Mouse (Mus musculus): ENCODE measurements around the gene Mpg. TPM values are rescaled to one million over a fixed set of nuclear protein-coding genes. Genes with fewer than 3 reads are reported as not detected.

Mpg gene
- polyA plus RNA-seq, 2 experiments: 27.1 to 40.1 TPM

GRCm38 (mm10) chr11:32268952-32269351 lies 42.6 kb downstream of the Mpg start:
- 0 out of 2 replicates have a peak, but pooled peaks cover 4% of the 10 kb centered on the region for H3K4me1 ChIP-seq (ENCODE audit: control insufficient read depth, insufficient read depth, low read length)
- H3K9me3 ChIP-seq (ENCODE audit: control insufficient read depth, low read length): no peaks in the 10 kb centered on the region
- WGBS: 86% methylated on average over 5 of the region's 5 CpGs
- no peaks in the 10 kb centered on the region for H3K27me3 ChIP-seq (ENCODE audit: control insufficient read depth, insufficient read depth, low read length)
- H3K36me3 ChIP-seq (ENCODE audit: control insufficient read depth, insufficient read depth, low read length): no peaks in the 10 kb centered on the region
- ATAC-seq (ENCODE audit: low FRiP score, low read depth): no peak
- no peak overlapping the region for H3K9ac ChIP-seq (ENCODE audit: low read depth, low read length, severe bottlenecking)
- no peak overlapping the region for H3K27ac ChIP-seq (replicated peaks; ENCODE audit: low read depth, low read length)
- H3K4me2 ChIP-seq (replicated peaks; ENCODE audit: low read depth, low read length, severe bottlenecking): no peak overlapping the region
- no peak overlapping the region for H3K4me3 ChIP-seq (replicated peaks; ENCODE audit: low read length)
- TF ChIP-seq POLR2A (IDR thresholded peaks at IDR 0.05; ENCODE audit: borderline replicate concordance, extremely low read depth, insufficient read depth, insufficient read length): no peak
- no peak for DNase-seq (ENCODE audit: low spot score)

GRCm38 (mm10) chr11:32271178-32271577 lies 44.9 kb downstream of the Mpg start:
- 39% methylated on average over 4 of the region's 4 CpGs for WGBS
- H3K9ac ChIP-seq (ENCODE audit: low read depth, low read length, severe bottlenecking): no peak overlapping the region
- ATAC-seq (ENCODE audit: low FRiP score, low read depth): no peak

GRCm38 (mm10) chr11:32276347-32276746 lies 50.0 kb downstream of the Mpg start, which contains the start of gene Hba-x:
TSS of gene Hba-x (plus strand) at chr11:32276400.
- Histone ChIP-seq H3K27me3 (ENCODE audit: control insufficient read depth, insufficient read depth, low read length) (no peaks in the 10 kb centered on the region; the same call in 1 of the 2 replicates), H3K27ac (replicated peaks; ENCODE audit: low read depth, low read length) (no peak within 1 kb of the TSS), H3K4me3 (replicated peaks; ENCODE audit: low read length) (no peak within 1 kb of the TSS), H3K9me3 (ENCODE audit: control insufficient read depth, low read length) (no peaks in the 10 kb centered on the region), H3K4me1 (ENCODE audit: control insufficient read depth, insufficient read depth, low read length) (no peaks in the 10 kb centered on the region), H3K4me2 (replicated peaks; ENCODE audit: low read depth, low read length, severe bottlenecking) (no peak within 1 kb of the TSS), H3K36me3 (ENCODE audit: control insufficient read depth, insufficient read depth, low read length) (no peaks in the 10 kb centered on the region), H3K9ac (ENCODE audit: low read depth, low read length, severe bottlenecking) (no peak within 1 kb of the TSS)
- TF ChIP-seq POLR2A (IDR thresholded peaks at IDR 0.05; ENCODE audit: borderline replicate concordance, extremely low read depth, insufficient read depth, insufficient read length): no peak
- 70% methylated on average over 3 of the region's 3 CpGs for WGBS
- ATAC-seq (ENCODE audit: low FRiP score, low read depth) (no peak), DNase-seq (ENCODE audit: low spot score) (no peak)

More at GRCm38 (mm10) chr11:32271178-32271577, 44.9 kb downstream of the Mpg start:
- DNase-seq (ENCODE audit: low spot score): no peak
- no peaks in the 10 kb centered on the region for H3K9me3 ChIP-seq (ENCODE audit: control insufficient read depth, low read length)
- no peak overlapping the region for H3K4me3 ChIP-seq (replicated peaks; ENCODE audit: low read length)
- no peak overlapping the region for H3K4me2 ChIP-seq (replicated peaks; ENCODE audit: low read depth, low read length, severe bottlenecking)
- H3K27me3 ChIP-seq (ENCODE audit: control insufficient read depth, insufficient read depth, low read length): no peaks in the 10 kb centered on the region
- H3K4me1 ChIP-seq (ENCODE audit: control insufficient read depth, insufficient read depth, low read length): 0 out of 2 replicates have a peak, but pooled peaks cover 4% of the 10 kb centered on the region
- no peaks in the 10 kb centered on the region for H3K36me3 ChIP-seq (ENCODE audit: control insufficient read depth, insufficient read depth, low read length)
- TF ChIP-seq POLR2A (IDR thresholded peaks at IDR 0.05; ENCODE audit: borderline replicate concordance, extremely low read depth, insufficient read depth, insufficient read length): no peak
- H3K27ac ChIP-seq (replicated peaks; ENCODE audit: low read depth, low read length): no peak overlapping the region

- H3K36me3 ChIP-seq (ENCODE audit: control insufficient read depth, insufficient read depth, low read length): no peaks in the 10 kb centered on the region
- no peak overlapping the region for H3K4me2 ChIP-seq (replicated peaks; ENCODE audit: low read depth, low read length, severe bottlenecking)
- 64% methylated on average over 21 of the region's 21 CpGs for WGBS
- no peaks in the 10 kb centered on the region; the same call in 1 of the 2 replicates for H3K27me3 ChIP-seq (ENCODE audit: control insufficient read depth, insufficient read depth, low read length)
- no peaks in the 10 kb centered on the region for H3K4me1 ChIP-seq (ENCODE audit: control insufficient read depth, insufficient read depth, low read length)
- no peaks in the 10 kb centered on the region for H3K9me3 ChIP-seq (ENCODE audit: control insufficient read depth, low read length)
- H3K9ac ChIP-seq (ENCODE audit: low read depth, low read length, severe bottlenecking): no peak overlapping the region
- H3K4me3 ChIP-seq (replicated peaks; ENCODE audit: low read length): no peak overlapping the region
- no peak overlapping the region for H3K27ac ChIP-seq (replicated peaks; ENCODE audit: low read depth, low read length)
- DNase-seq (ENCODE audit: low spot score): no peak
- no peak for ATAC-seq (ENCODE audit: low FRiP score, low read depth)
- no peak for TF ChIP-seq POLR2A (IDR thresholded peaks at IDR 0.05; ENCODE audit: borderline replicate concordance, extremely low read depth, insufficient read depth, insufficient read length)
Observed at GRCm38 (mm10) chr11:32277736-32278457, 51.6 kb downstream of the Mpg start.

GRCm38 (mm10) chr11:32278458-32278957 lies 52.2 kb downstream of the Mpg start:
- no peaks in the 10 kb centered on the region for H3K36me3 ChIP-seq (ENCODE audit: control insufficient read depth, insufficient read depth, low read length)
- H3K9me3 ChIP-seq (ENCODE audit: control insufficient read depth, low read length): no peaks in the 10 kb centered on the region
- no peak for TF ChIP-seq POLR2A (IDR thresholded peaks at IDR 0.05; ENCODE audit: borderline replicate concordance, extremely low read depth, insufficient read depth, insufficient read length)
- no peak overlapping the region for H3K27ac ChIP-seq (replicated peaks; ENCODE audit: low read depth, low read length)
- H3K4me3 ChIP-seq (replicated peaks; ENCODE audit: low read length): no peak overlapping the region
- H3K9ac ChIP-seq (ENCODE audit: low read depth, low read length, severe bottlenecking): no peak overlapping the region
- H3K4me2 ChIP-seq (replicated peaks; ENCODE audit: low read depth, low read length, severe bottlenecking): no peak overlapping the region
- DNase-seq (ENCODE audit: low spot score) (no peak), ATAC-seq (ENCODE audit: low FRiP score, low read depth) (no peak)
- 77% methylated on average over 12 of the region's 12 CpGs for WGBS
- H3K27me3 ChIP-seq (ENCODE audit: control insufficient read depth, insufficient read depth, low read length): no peaks in the 10 kb centered on the region; the same call in 1 of the 2 replicates
- no peaks in the 10 kb centered on the region for H3K4me1 ChIP-seq (ENCODE audit: control insufficient read depth, insufficient read depth, low read length)
